Mouse (Mus musculus) hindbrain, embryonic 13.5 days (tissue): ENCODE measurements around the gene Igfbp7. TPM values are rescaled to one million over a fixed set of nuclear protein-coding genes. Genes with fewer than 3 reads are reported as not detected.

ENCODE experiments used
- ATAC-seq: fragments of 200-750 bp; cut with Nextera tagmentation; 2 replicates; pipeline ENCODE4 v1.8.0; 2017; ENCODE audit warnings: moderate TSS enrichment; ENCODE audit not compliant: low FRiP score
- H3K27ac ChIP-seq: fragments of 300-500 bp; sonication (generic); 2 replicates; pipeline ENCODE4 v1.5.1; 2015; ENCODE audit warnings: inconsistent platforms, mild to moderate bottlenecking, moderate library complexity
- H3K27me3 ChIP-seq: fragments of 300-500 bp; sonication (generic); 2 replicates; pipeline ENCODE4 v1.6.1; 2015; ENCODE audit warnings: mild to moderate bottlenecking, inconsistent platforms
- H3K36me3 ChIP-seq: fragments of 300-500 bp; sonication (generic); 2 replicates; pipeline ENCODE4 v1.6.1; 2015; ENCODE audit warnings: mild to moderate bottlenecking, inconsistent platforms
- H3K4me1 ChIP-seq: fragments of 300-500 bp; sonication (generic); replicated peaks from 2 replicates; pipeline ENCODE4 v1.6.1; 2015; ENCODE audit warnings: inconsistent platforms
- H3K4me2 ChIP-seq: fragments of 300-500 bp; sonication (generic); 2 replicates; pipeline ENCODE4 v1.6.1; 2015; ENCODE audit warnings: inconsistent platforms, mild to moderate bottlenecking, moderate library complexity
- H3K4me3 ChIP-seq: fragments of 300-500 bp; sonication (generic); 2 replicates; pipeline ENCODE4 v1.5.1; 2015; ENCODE audit warnings: mild to moderate bottlenecking, inconsistent platforms
- H3K9ac ChIP-seq: fragments of 300-500 bp; sonication (generic); 2 replicates; pipeline ENCODE4 v1.6.1; 2015; ENCODE audit warnings: mild to moderate bottlenecking, inconsistent platforms
- H3K9me3 ChIP-seq: fragments of 300-500 bp; sonication (generic); 2 replicates; pipeline ENCODE4 v1.6.1; 2016; ENCODE audit warnings: inconsistent platforms
- WGBS: fragments of 180-500 bp; shearing (Covaris S2); methylation state at CpG from one replicate; pipeline ENCODE4 v1.1.7; 2015; 5-methylcytosine and 5-hydroxymethylcytosine counted together
- polyA plus RNA-seq: library from polyadenylated mRNA; unstranded; fragments of >200 nt; fragmentation: Nextera tagmentation; extraction: Ambion mirVana; gene quantifications from 2 replicates; pipeline ENCODE4 v1.2.1, GENCODE M21; 2015

The Igfbp7 gene
- polyA plus RNA-seq, 1 experiment from 2014 or later, result 59.4 TPM

DNA sequence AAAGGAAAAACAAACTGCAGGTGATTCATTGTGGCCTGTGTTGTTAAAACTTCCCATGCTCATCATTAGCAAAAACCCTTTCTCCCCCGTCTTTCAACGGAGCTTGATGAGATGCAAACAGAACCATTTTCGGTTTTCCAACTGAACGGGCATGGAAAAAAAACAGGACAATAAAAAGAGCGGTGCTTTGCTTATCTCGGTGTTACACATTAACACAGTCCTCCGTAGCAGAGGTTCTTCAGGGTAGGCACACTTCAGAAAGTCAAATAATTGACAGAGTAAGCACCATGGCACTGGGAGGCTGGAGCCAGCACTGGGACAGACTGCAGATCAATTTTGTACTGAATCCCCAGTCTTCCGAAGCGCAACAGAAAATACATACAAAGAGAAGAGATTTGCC, 23.1 kb downstream of the Igfbp7 start:
- no peak overlapping the region for H3K9ac ChIP-seq
- ATAC-seq, result no peak

GRCm38 (mm10) chr5:77383799-77384554, 23.9 kb downstream of the Igfbp7 start:
- H3K9ac ChIP-seq, result no peak overlapping the region
- H3K36me3 ChIP-seq, result no peaks in the 10 kb centered on the region
- no peaks in the 10 kb centered on the region for H3K4me1 ChIP-seq
- no peak overlapping the region for H3K4me3 ChIP-seq
- H3K4me2 ChIP-seq, result no peak overlapping the region
- no peak overlapping the region for H3K27ac ChIP-seq
- no peaks in the 10 kb centered on the region for H3K27me3 ChIP-seq
- no peak for ATAC-seq
- 89% methylated on average over 5 of the region's 5 CpGs for WGBS
- H3K9me3 ChIP-seq, result no peaks in the 10 kb centered on the region

More for the DNA sequence above, 23.1 kb downstream of the Igfbp7 start:
- H3K36me3 ChIP-seq, result no peaks in the 10 kb centered on the region
- no peak overlapping the region for H3K4me3 ChIP-seq
- 54% methylated on average over 9 of the region's 9 CpGs for WGBS
- H3K4me2 ChIP-seq, result no peak overlapping the region
- no peak overlapping the region for H3K27ac ChIP-seq
- no peaks in the 10 kb centered on the region for H3K9me3 ChIP-seq
- H3K4me1 ChIP-seq, result no peaks in the 10 kb centered on the region
- H3K27me3 ChIP-seq, result no peaks in the 10 kb centered on the region

GRCm38 (mm10) chr5:77381686-77382085, 26.2 kb downstream of the Igfbp7 start:
- no peaks in the 10 kb centered on the region for H3K27me3 ChIP-seq
- no peaks in the 10 kb centered on the region for H3K9me3 ChIP-seq
- no peak overlapping the region for H3K9ac ChIP-seq
- H3K36me3 ChIP-seq, result no peaks in the 10 kb centered on the region
- H3K4me1 ChIP-seq, result no peaks in the 10 kb centered on the region
- no peak for ATAC-seq
- no peak overlapping the region for H3K4me3 ChIP-seq
- no peak overlapping the region for H3K4me2 ChIP-seq
- no peak overlapping the region for H3K27ac ChIP-seq
- 83% methylated on average over 5 of the region's 5 CpGs for WGBS

DNA sequence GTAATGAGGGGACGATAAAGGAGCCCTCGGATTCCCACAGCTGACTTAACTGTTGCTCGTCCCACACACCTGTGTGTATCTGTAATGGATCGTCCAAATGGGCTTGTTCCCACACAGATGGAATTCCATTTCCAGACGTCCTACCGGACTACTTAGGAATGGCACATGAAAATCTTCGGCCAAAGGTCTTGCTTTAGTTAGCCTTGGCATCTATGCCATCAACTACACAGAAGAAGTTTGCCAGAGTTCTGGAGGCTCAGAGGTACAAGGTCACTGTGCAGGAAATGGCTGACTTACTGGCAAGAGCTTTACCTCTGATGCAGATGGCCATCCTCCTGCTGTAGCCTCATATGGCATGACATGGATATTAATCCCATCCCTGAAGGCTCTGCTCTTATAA, 26.6 kb downstream of the Igfbp7 start:
- H3K4me1 ChIP-seq, result no peaks in the 10 kb centered on the region
- no peaks in the 10 kb centered on the region for H3K27me3 ChIP-seq
- no peaks in the 10 kb centered on the region for H3K36me3 ChIP-seq
- no peak for ATAC-seq
- no peak overlapping the region for H3K4me3 ChIP-seq
- WGBS, result 92% methylated on average over 7 of the region's 7 CpGs
- H3K9ac ChIP-seq, result no peak overlapping the region
- H3K4me2 ChIP-seq, result no peak overlapping the region
- H3K27ac ChIP-seq, result no peak overlapping the region
- H3K9me3 ChIP-seq, result no peaks in the 10 kb centered on the region

GRCm38 (mm10) chr5:77380321-77380901, 27.4 kb downstream of the Igfbp7 start:
- no peak for ATAC-seq
- H3K27me3 ChIP-seq, result no peaks in the 10 kb centered on the region
- no peak overlapping the region for H3K27ac ChIP-seq
- no peak overlapping the region for H3K9ac ChIP-seq
- no peak overlapping the region for H3K4me3 ChIP-seq
- H3K9me3 ChIP-seq, result no peaks in the 10 kb centered on the region
- 78% methylated on average over 17 of the region's 17 CpGs for WGBS
- no peaks in the 10 kb centered on the region for H3K36me3 ChIP-seq
- H3K4me2 ChIP-seq, result no peak overlapping the region
- H3K4me1 ChIP-seq, result no peaks in the 10 kb centered on the region

- H3K9me3 ChIP-seq, result no peaks in the 10 kb centered on the region
- 81% methylated on average over 14 of the region's 14 CpGs for WGBS
- H3K27ac ChIP-seq, result no peak overlapping the region
- H3K4me1 ChIP-seq, result no peaks in the 10 kb centered on the region
- no peak overlapping the region for H3K4me3 ChIP-seq
- H3K4me2 ChIP-seq, result no peak overlapping the region
- no peaks in the 10 kb centered on the region for H3K36me3 ChIP-seq
- no peak overlapping the region for H3K9ac ChIP-seq
- no peak for ATAC-seq
- no peaks in the 10 kb centered on the region for H3K27me3 ChIP-seq
These were observed 28.3 kb downstream of the Igfbp7 start for GRCm38 (mm10) chr5:77379434-77380135.

DNA sequence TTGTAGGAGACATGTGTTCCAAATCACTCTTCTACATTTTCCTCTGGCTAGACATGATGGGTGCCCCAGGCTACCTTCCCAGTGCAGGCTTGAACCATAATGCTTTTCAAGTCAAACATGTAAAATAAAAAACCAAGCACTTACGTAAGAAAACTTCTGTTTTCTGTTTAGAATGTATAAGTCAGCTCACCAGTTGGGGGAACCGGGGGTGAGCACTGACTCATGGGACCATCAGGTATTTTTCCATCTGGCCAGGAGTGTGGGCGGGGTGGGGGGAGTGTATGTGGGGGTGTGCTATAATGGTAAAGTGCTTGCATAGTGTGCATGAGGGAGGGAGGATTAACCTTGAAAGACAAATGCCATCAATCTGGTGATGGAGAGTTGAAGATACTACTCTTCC, 29.8 kb downstream of the Igfbp7 start:
- H3K27me3 ChIP-seq, result no peaks in the 10 kb centered on the region
- no peak overlapping the region for H3K9ac ChIP-seq
- WGBS, result 91% methylated on average over 3 of the region's 3 CpGs
- H3K27ac ChIP-seq, result no peak overlapping the region
- H3K4me3 ChIP-seq, result no peak overlapping the region
- H3K36me3 ChIP-seq, result no peaks in the 10 kb centered on the region
- no peak overlapping the region for H3K4me2 ChIP-seq
- H3K9me3 ChIP-seq, result no peaks in the 10 kb centered on the region
- no peak for ATAC-seq
- H3K4me1 ChIP-seq, result no peaks in the 10 kb centered on the region

GRCm38 (mm10) chr5:77375546-77375945, 32.3 kb downstream of the Igfbp7 start:
- ATAC-seq, result no peak
- no peak overlapping the region for H3K27ac ChIP-seq
- no peak overlapping the region for H3K4me2 ChIP-seq
- no peaks in the 10 kb centered on the region for H3K9me3 ChIP-seq
- H3K9ac ChIP-seq, result no peak overlapping the region
- 81% methylated on average over 4 of the region's 4 CpGs for WGBS
- no peaks in the 10 kb centered on the region for H3K27me3 ChIP-seq
- H3K36me3 ChIP-seq, result no peaks in the 10 kb centered on the region
- H3K4me3 ChIP-seq, result no peak overlapping the region
- no peaks in the 10 kb centered on the region for H3K4me1 ChIP-seq

GRCm38 (mm10) chr5:77374945-77375344, 32.9 kb downstream of the Igfbp7 start:
- no peak overlapping the region for H3K4me2 ChIP-seq
- no peak overlapping the region for H3K4me3 ChIP-seq
- no peaks in the 10 kb centered on the region for H3K27me3 ChIP-seq
- H3K9ac ChIP-seq, result no peak overlapping the region
- 79% methylated on average over 3 of the region's 3 CpGs for WGBS
- no peak overlapping the region for H3K27ac ChIP-seq
- H3K4me1 ChIP-seq, result no peaks in the 10 kb centered on the region
- ATAC-seq, result no peak
- H3K9me3 ChIP-seq, result no peaks in the 10 kb centered on the region
- no peaks in the 10 kb centered on the region for H3K36me3 ChIP-seq

GRCm38 (mm10) chr5:77372778-77373177, 35.1 kb downstream of the Igfbp7 start:
- no peak for ATAC-seq
- Histone ChIP-seq H3K36me3 (no peaks in the 10 kb centered on the region), H3K4me3 (no peak overlapping the region), H3K27ac (no peak overlapping the region), H3K4me2 (no peak overlapping the region), H3K9me3 (no peaks in the 10 kb centered on the region), H3K9ac (no peak overlapping the region), H3K27me3 (no peaks in the 10 kb centered on the region), H3K4me1 (0 out of 2 replicates have a peak, but pooled peaks cover 3% of the 10 kb centered on the region)
- 66% methylated on average over 6 of the region's 6 CpGs for WGBS

GRCm38 (mm10) chr5:77372242-77372641, 35.6 kb downstream of the Igfbp7 start:
- Histone ChIP-seq H3K9me3 (no peaks in the 10 kb centered on the region), H3K27ac (no peak overlapping the region), H3K4me1 (0 out of 2 replicates have a peak, but pooled peaks cover 3% of the 10 kb centered on the region), H3K4me3 (no peak overlapping the region), H3K36me3 (no peaks in the 10 kb centered on the region), H3K4me2 (no peak overlapping the region), H3K27me3 (0 out of 2 replicates have a peak, but pooled peaks cover under 1% of the 10 kb centered on the region), H3K9ac (no peak overlapping the region)
- ATAC-seq, result no peak
- 80% methylated on average over 7 of the region's 7 CpGs for WGBS

DNA sequence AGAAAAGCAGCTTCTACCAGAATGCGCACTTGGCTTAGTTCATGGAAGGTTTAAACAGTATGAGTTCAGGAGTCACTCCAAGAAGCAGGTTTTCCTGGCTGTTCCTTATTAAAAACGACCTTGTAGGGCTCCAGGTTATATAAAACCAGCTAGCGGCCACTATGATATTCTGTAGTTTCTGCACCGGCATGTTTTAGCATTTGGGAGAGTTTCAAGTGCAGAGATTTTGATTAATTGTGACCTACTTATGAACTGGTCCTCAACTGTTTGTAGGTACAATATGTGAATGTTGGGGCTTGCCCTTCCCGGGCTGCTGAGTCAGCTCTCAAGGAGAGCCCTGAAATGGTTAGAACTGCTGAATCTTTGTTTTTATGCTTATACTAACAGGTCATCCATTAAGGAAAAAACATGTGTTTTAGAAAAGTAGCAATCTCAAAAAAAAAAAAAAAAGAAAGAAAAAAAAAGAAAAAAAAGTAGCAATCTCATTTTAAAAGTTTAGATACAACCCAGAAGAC, 37.4 kb downstream of the Igfbp7 start:
- Histone ChIP-seq H3K27me3 (0 out of 2 replicates have a peak, but pooled peaks cover 6% of the 10 kb centered on the region), H3K9ac (no peak overlapping the region), H3K27ac (no peak overlapping the region), H3K4me3 (no peak overlapping the region), H3K4me1 (0 out of 2 replicates have a peak, but pooled peaks cover 3% of the 10 kb centered on the region), H3K9me3 (no peaks in the 10 kb centered on the region), H3K36me3 (no peaks in the 10 kb centered on the region), H3K4me2 (no peak overlapping the region)
- WGBS, result 89% methylated on average over 5 of the region's 5 CpGs
- ATAC-seq, result no peak
